Mouse (Mus musculus) megakaryocyte progenitor cell, adult 5-6 weeks (primary cell): ENCODE measurements around the gene Hoxd4. TPM values are rescaled to one million over a fixed set of nuclear protein-coding genes. Genes with fewer than 3 reads are reported as not detected.

Experiments
- ATAC-seq: replicated peaks from 2 replicates; pipeline ENCODE4 v1.8.0; 2016; ENCODE audit warnings: mild to moderate bottlenecking, moderate TSS enrichment, inconsistent platforms; ENCODE audit not compliant: poor library complexity
- total RNA-seq, 2 experiments: library from RNA; stranded (forward) in 1 of 2; stranded (reverse) in 1 of 2; fragments of 157-497, 149-512 nt in 1 of 2; fragments of 200-1000 nt in 1 of 2; gene quantifications; 2 replicates each; pipeline versions ENCODE4 v1.2.3 to v1.2.4; 2015 to 2017

Hoxd4 gene
- total RNA-seq, 2 experiments from 2014 or later = not detected

- no peak for ATAC-seq
Measured at GRCm38 (mm10) chr2:74678891-74679595, 32.7 kb upstream of the Hoxd4 start, which contains the start of gene Hoxd11. TSS of gene Hoxd11 (plus strand) at chr2:74679557.

- no peak for ATAC-seq
Measured at GRCm38 (mm10) chr2:74679596-74679971, 32.1 kb upstream of the Hoxd4 start.

DNA sequence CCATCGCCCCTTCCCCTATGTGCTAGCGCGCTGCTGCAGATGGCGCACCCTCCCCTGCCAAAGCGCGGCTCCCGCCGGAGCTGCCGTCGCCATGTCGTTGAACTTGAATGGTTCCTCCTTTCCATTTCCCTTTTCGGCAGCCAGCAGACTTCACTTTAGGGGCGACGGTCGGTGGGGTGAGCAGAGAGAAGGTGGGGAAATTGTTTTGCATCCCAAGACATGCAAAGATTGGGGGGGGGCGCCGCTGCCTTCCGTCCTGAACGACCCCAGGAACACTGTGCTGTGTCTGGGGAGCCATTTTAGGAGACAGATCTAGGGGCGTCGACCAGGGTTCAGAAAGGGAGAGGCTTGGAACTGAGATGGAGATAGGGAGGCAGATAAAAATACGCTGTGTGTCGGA lies 31.7 kb upstream of the Hoxd4 start:
- peak; percentile 41; the same call in 1 of the 2 replicates for ATAC-seq

- ATAC-seq = no peak
Measured at GRCm38 (mm10) chr2:74680561-74681398, 30.9 kb upstream of the Hoxd4 start.

DNA sequence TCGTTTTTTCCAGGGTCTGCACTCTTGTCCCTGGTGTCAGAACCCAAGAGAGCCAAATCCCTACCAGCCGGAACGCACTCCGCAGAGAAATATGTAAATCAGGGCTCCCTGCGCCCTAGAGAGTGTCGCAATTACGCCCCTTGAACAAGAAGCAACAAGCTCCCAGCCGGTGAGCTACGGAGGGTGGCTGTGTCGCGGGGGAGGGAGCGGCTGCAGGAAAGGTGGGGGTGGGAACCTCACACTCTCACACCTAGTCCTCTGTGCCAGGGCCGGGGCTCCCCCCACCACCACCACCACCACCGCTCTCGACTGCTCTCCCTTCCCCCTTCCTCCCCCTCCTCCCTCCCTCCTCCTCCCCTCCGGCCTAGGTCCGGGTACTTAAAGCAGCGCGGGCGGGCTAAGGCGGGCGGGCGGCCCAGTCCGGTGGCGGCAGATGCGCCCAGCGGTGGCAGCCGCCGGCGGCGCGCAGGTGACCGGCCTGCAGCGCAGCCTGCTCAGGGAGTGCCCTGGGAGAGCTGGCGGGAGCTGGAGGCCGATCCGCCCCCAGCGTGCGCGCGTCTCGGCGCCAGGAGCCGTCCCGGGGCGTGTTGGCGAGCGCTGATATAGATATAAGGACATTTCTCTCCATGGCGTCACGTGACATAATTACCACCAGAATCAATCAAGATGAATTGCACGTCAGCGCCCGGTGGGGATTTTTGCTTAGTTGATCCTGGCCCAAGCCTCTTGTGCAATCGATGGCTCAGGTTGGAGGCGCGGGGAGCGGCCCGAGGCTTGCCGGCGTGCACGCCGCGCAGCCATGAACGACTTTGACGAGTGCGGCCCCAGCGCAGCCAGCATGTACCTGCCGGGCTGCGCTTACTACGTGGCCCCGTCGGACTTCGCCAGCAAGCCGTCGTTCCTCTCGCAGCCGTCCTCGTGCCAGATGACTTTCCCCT lies 29.9 kb upstream of the Hoxd4 start:
- no peak for ATAC-seq

DNA sequence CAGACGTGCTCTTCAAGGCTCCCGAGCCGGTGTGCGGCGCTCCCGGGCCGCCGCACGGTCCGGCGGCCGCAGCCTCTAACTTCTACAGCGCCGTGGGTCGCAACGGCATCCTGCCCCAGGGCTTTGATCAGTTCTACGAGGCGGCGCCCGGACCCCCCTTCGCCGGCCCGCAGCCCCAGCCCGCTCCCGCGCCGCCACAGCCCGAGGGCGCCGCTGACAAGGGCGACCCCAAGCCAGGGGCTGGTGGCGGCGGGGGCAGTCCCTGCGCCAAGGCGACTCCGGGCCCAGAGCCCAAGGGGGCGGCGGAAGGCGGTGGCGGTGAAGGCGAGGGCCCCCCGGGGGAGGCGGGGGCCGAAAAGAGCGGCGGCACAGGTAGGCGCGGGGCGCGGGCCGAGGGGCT lies 28.9 kb upstream of the Hoxd4 start:
- ATAC-seq = no peak

- no peak for ATAC-seq
Measured at GRCm38 (mm10) chr2:74683471-74683951, 28.2 kb upstream of the Hoxd4 start.

DNA sequence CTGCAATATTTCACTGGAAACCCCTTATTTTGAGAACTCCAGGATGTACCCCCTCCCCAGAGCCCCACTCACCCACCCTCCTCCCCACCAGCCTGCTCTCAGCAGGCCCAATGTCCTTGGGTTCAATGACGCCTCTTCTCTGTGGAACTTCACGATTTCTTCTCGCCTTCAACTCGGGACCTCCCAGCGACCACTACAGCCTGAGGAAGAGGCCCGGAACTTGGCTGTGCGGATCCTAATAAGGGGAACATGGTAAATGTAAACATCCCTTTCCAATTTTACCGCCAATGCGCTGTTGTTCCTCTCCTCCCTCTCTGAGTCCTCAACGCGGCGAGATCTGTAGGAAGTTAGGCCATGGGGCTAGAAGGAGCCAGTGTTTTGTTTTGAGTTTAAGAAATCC lies 27.6 kb upstream of the Hoxd4 start:
- no peak for ATAC-seq

DNA sequence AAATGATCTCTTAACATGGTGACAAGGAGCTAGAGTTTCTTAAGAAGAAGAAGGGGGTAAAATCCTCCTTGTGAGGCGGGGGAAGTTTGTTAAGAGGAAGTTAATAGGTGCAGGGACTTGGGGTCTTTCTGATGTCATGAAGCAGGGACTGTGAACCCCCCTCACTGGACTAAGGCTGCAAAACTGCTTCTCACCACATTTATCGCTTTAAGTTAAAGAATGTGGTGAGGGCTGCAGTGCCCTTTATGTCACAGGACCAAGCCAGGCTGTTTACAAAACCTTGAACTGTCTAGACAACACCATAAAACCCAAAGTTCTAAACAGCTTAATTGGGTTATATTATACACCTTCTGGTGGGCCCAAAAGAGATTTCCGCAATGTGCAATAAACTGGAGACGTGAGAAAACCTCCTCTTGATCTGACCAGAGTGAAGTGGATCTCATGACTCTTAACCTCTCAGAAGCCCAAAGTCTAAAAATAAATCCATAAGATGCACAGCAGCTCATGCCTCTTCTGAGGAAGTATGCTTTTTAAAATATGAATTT lies 26.6 kb upstream of the Hoxd4 start:
- ATAC-seq = no peak

GRCm38 (mm10) chr2:74686301-74686987 lies 25.3 kb upstream of the Hoxd4 start:
- peak; percentile 72 for ATAC-seq

GRCm38 (mm10) chr2:74686988-74687697 lies 24.6 kb upstream of the Hoxd4 start:
- ATAC-seq = no peak

DNA sequence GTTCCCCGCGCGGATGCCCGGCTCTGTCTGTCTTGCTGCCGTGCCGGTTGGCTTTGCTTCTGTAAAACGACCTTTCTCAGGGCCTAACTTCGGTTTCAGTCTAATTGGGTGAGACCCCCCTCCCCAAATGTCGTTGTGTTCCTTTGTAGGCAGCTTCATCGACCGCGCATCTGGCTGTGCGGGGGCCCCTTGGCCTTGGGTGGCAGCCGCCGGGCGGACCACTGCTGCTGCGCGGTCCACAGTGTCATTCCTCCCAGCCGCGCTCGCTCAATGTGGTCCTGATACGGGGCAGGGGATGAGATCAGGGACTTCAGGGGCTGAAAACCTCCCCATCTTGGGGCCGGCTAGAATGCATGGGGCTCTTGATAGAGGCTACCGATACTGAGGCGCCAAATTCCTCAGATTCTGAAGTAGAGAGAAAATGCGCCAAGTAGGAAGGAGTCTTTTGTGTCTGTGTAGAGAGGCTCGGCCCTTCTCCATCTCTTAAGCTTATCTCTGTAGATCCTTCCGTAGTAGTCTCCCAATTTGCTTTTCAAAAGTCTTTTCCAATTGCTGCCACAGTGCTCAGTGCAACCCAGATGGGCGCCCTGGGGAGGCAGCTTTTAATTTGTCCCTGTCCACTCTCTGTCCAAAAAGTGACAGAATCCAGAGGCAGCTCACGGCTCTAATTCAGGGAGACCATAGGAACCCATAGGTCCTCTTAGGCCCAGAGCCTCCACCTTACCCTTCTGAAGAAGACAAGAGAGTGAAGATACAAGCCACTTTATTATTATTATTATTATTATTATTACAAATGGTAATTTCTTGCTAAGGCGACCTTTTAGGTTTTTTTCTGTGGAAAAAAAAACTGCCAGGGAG lies 23.8 kb upstream of the Hoxd4 start:
- ATAC-seq = no peak

DNA sequence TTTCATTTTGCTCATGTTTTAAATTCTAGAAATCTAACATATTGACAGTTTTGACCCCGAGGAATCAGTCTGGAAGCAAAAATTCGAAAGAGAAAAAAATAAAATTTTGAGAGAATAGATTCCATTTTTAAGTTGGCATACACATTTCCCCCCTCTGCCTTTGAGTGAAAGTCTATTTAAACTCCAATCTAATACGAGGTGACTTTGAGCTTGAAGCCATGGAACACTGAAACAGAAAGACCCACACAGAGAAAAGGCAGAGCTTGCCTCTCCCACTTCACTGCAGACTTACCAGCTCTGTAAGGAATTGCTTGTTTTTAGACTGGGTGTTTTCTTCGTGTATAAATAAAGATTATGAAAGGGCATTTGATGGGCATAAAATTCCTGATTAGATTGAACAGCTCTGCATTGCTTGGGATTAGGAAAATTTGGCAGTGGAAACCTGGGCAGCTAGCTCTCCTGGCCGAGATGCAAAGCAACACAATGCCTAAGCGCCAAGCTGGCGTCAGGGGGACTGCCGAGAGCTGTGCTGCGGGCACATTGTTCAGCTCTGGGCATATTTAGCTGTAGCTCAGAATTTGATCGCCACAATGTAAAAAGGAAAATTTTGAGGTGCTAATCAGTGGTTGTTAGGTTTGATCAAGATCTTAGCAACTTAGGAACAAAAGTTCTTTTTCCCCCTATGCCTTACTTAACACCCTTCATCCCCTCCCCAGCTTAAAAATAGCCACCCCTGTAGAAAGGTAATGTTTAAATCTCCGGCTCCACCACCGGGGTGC lies 22.7 kb upstream of the Hoxd4 start:
- ATAC-seq = no peak

DNA sequence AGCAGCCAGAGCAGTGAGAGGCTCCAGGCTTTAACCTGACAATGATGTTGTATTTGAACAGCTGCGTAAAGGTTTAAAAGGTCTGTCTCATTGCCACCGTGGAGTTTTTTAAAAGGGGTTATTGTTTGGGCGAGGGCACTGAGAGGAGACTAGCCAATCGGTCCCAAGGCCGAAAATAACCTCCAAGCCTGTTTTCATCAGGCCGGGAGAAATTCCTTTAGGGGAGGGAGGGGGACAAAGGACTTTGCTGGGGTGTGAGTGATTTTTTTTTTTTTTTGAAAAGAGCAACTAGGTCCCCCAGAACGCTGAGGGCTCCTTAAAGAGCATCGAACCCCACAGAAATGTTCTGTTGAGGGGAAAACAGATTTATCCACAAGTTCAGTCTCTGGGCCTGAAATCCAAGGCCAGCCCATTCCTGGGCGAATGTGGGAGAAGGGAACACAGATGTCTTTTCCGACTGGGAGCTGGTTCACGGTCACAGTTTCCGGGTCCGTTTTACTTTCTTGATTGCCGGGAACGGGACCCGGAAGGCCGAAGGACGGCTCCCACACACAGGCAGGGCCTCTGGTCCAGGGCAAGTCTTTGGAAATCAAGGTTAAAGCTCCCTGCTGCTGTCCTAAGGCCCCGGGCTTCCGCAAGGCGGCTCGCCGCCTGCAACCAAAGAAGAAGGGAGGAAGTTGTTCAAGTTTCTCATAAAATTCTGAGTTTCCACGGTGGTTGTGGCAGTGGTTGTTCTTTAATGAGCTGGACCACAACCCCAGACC lies 22.0 kb upstream of the Hoxd4 start:
- no peak; the same call in 1 of the 2 replicates for ATAC-seq

DNA sequence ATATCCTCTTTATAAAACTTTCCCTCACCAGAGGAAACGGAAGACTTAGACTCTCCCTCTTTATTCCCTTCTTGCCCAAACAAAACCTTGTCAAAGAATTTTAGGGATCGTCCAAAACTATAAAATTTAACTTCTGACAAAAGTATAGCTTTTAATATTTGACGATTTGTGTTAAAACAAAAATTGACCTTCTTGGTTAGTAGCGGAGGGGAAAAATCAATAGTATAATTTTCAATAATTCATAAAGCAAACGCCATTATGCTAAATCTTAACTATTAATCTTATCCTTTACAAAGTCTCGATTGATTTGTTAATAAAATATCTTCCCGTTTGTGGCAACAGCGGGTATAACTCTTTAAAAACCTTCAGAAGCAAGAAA lies 21.4 kb upstream of the Hoxd4 start:
- ATAC-seq = no peak

GRCm38 (mm10) chr2:74691022-74691951 lies 20.4 kb upstream of the Hoxd4 start, which contains the start of gene Hoxd10:
TSS of gene Hoxd10 (plus strand) at chr2:74691924.
- peak; percentile 23; the same call in 1 of the 2 replicates for ATAC-seq
